Mouse (Mus musculus) right cerebral cortex, postnatal 25 days (tissue): ENCODE measurements around the gene Ssbp4.

Source experiments
- DNase-seq: peaks from one replicate; pipeline ENCODE4 v3.0.0; 2022

Ssbp4 gene

GRCm38 (mm10) chr8:70584606-70585257, 23.9 kb downstream of the Ssbp4 start:
- no peak for DNase-seq

GRCm38 (mm10) chr8:70583476-70584387, 24.9 kb downstream of the Ssbp4 start:
- no peak for DNase-seq

GRCm38 (mm10) chr8:70577207-70577606, 31.5 kb downstream of the Ssbp4 start:
- DNase-seq: no peak

- DNase-seq: no peak
These were observed 33.8 kb downstream of the Ssbp4 start for GRCm38 (mm10) chr8:70574915-70575314.

- DNase-seq: no peak
These were observed 34.4 kb downstream of the Ssbp4 start for GRCm38 (mm10) chr8:70574302-70574701.

GRCm38 (mm10) chr8:70570990-70571389, 37.7 kb downstream of the Ssbp4 start:
- DNase-seq: no peak

GRCm38 (mm10) chr8:70570360-70570759, 38.3 kb downstream of the Ssbp4 start:
- no peak for DNase-seq

- no peak for DNase-seq
These were observed 43.1 kb downstream of the Ssbp4 start for GRCm38 (mm10) chr8:70565561-70565960.

- DNase-seq: no peak
These were observed 43.9 kb downstream of the Ssbp4 start for GRCm38 (mm10) chr8:70564696-70565235.

- no peak for DNase-seq
These were observed 44.8 kb downstream of the Ssbp4 start for GRCm38 (mm10) chr8:70563763-70564387.

- DNase-seq: no peak
These were observed 45.9 kb downstream of the Ssbp4 start for GRCm38 (mm10) chr8:70562802-70563201.

GRCm38 (mm10) chr8:70561809-70562535, 46.7 kb downstream of the Ssbp4 start:
- no peak for DNase-seq

- no peak for DNase-seq
These were observed 47.3 kb downstream of the Ssbp4 start for GRCm38 (mm10) chr8:70561357-70561756.

- DNase-seq: no peak
These were observed 48.1 kb downstream of the Ssbp4 start for GRCm38 (mm10) chr8:70560564-70560963.

GRCm38 (mm10) chr8:70560096-70560495, 48.6 kb downstream of the Ssbp4 start:
- no peak for DNase-seq

- DNase-seq: no peak
These were observed 49.7 kb downstream of the Ssbp4 start for GRCm38 (mm10) chr8:70558983-70559382.

- no peak for DNase-seq
These were observed 50.3 kb downstream of the Ssbp4 start for GRCm38 (mm10) chr8:70558334-70558733.

GRCm38 (mm10) chr8:70555079-70555747, 53.5 kb downstream of the Ssbp4 start:
- no peak for DNase-seq

GRCm38 (mm10) chr8:70553740-70554139, 54.9 kb downstream of the Ssbp4 start:
- DNase-seq: no peak

GRCm38 (mm10) chr8:70552836-70553235, 55.8 kb downstream of the Ssbp4 start:
- no peak for DNase-seq

GRCm38 (mm10) chr8:70551558-70552161, 57.0 kb downstream of the Ssbp4 start:
- no peak for DNase-seq
